Mouse (Mus musculus) E14TG2a.4 (cell line): Measurements from ENCODE around the gene Mcm8.

ENCODE experiments used
- CTCF ChIP-seq: conservative IDR thresholded peaks from 2 replicates; pipeline ENCODE4 v1.5.1; 2014; ENCODE audit warnings: low read length
- NANOG ChIP-seq: IDR thresholded peaks from 2 replicates; pipeline ENCODE4 v1.6.1; 2014; ENCODE audit warnings: borderline replicate concordance, low read length, mixed read lengths

DNA sequence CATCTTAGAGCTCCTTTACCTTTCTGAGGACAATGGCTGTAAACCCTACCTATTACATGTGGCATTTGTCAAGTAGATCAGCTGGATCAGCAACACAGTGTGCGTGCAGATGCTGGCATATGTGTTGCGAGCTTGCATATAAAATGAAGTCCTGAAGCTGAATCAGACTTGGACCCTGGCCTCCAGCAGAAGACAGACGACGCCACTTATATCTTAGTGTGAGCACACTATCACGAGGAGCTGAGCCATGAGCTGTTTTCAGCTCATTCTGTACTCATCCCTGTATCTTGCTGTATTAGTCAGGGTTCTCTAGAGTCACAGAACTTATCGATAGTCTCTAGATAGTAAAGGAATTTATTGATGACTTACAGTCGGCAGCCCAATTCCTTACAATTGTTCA is 69.4 kb downstream of the Mcm8 start:
- TF ChIP-seq CTCF, result no peak
- TF ChIP-seq NANOG, result no peak
